Mouse (Mus musculus): ENCODE results near the gene Fyn.

GRCm38 (mm10) chr10:39509937-39510336 lies 141.3 kb downstream of the Fyn start:
- no peak for TF ChIP-seq POLR2A (IDR thresholded peaks at IDR 0.05; ENCODE audit: extremely low read depth, insufficient read depth, low read length)
- no peak for TF ChIP-seq CTCF (IDR thresholded peaks at IDR 0.05; ENCODE audit: extremely low read depth, insufficient read depth, low read length)

All from cortical plate, adult 2 months (tissue).